Mouse (Mus musculus): ENCODE results near the gene Hmgb2.

Gene Hmgb2

GRCm38 (mm10) chr8:57560926-57561325, 49.2 kb downstream of the Hmgb2 start:
- DNase-seq (ENCODE audit: low spot score in 2 of 2): no peak

GRCm38 (mm10) chr8:57562741-57563140, 51.0 kb downstream of the Hmgb2 start:
- no peak for DNase-seq (ENCODE audit: low spot score in 2 of 2)

GRCm38 (mm10) chr8:57563726-57564125, 52.0 kb downstream of the Hmgb2 start:
- DNase-seq (ENCODE audit: low spot score in 2 of 2): no peak

- DNase-seq (ENCODE audit: low spot score in 2 of 2): no peak
These were observed 53.3 kb downstream of the Hmgb2 start for GRCm38 (mm10) chr8:57565039-57565438.
